Mouse (Mus musculus) limb, embryonic 12.5 days (tissue): ENCODE measurements around the gene Tmem51. TPM values are rescaled to one million over a fixed set of nuclear protein-coding genes. Genes with fewer than 3 reads are reported as not detected.
A peak's percentile ranks its signal among the peaks of the same experiment; 100 is the strongest.

Source experiments
- ATAC-seq: fragments of 200-750 bp; cut with Nextera tagmentation; 2 replicates; pipeline ENCODE4 v1.8.0; 2017; ENCODE audit warnings: low read depth, moderate TSS enrichment; ENCODE audit not compliant: insufficient number of reproducible peaks, insufficient read depth, low FRiP score, low TSS enrichment
- H3K27ac ChIP-seq: fragments of 300-500 bp; sonication (generic); 2 replicates; pipeline ENCODE4 v1.5.1; 2016; ENCODE audit warnings: mild to moderate bottlenecking, moderate library complexity
- H3K27me3 ChIP-seq: fragments of 300-500 bp; sonication (generic); 2 replicates; pipeline ENCODE4 v1.6.1; 2016; ENCODE audit warnings: mild to moderate bottlenecking, moderate library complexity
- H3K36me3 ChIP-seq: fragments of 300-500 bp; sonication (generic); 2 replicates; pipeline ENCODE4 v1.6.1; 2016; ENCODE audit warnings: mild to moderate bottlenecking, moderate library complexity
- H3K4me1 ChIP-seq: fragments of 300-500 bp; sonication (generic); replicated peaks from 2 replicates; pipeline ENCODE4 v1.6.1; 2016
- H3K4me2 ChIP-seq: fragments of 300-500 bp; sonication (generic); 2 replicates; pipeline ENCODE4 v1.6.1; 2016; ENCODE audit warnings: mild to moderate bottlenecking, moderate library complexity
- H3K4me3 ChIP-seq: fragments of 300-500 bp; sonication (generic); replicated peaks from 2 replicates; pipeline ENCODE4 v1.5.1; 2016; ENCODE audit warnings: mild to moderate bottlenecking
- H3K9ac ChIP-seq: fragments of 300-500 bp; sonication (generic); replicated peaks from 2 replicates; pipeline ENCODE4 v1.6.1; 2016; ENCODE audit warnings: mild to moderate bottlenecking, moderate library complexity
- H3K9me3 ChIP-seq: fragments of 300-500 bp; sonication (generic); 2 replicates; pipeline ENCODE4 v1.6.1; 2016; ENCODE audit warnings: mild to moderate bottlenecking, moderate library complexity
- WGBS: fragments of 180-500 bp; shearing (Covaris S2); methylation state at CpG from one replicate; pipeline ENCODE4 v1.1.7; 2016; 5-methylcytosine and 5-hydroxymethylcytosine counted together
- polyA plus RNA-seq: library from polyadenylated mRNA; unstranded; fragments of >200 nt; fragmentation: Nextera tagmentation; extraction: Ambion mirVana; gene quantifications from 2 replicates; pipeline ENCODE4 v1.2.1, GENCODE M21; 2016

The Tmem51 gene
- polyA plus RNA-seq, 1 experiment from 2014 or later = 17.1 TPM

DNA sequence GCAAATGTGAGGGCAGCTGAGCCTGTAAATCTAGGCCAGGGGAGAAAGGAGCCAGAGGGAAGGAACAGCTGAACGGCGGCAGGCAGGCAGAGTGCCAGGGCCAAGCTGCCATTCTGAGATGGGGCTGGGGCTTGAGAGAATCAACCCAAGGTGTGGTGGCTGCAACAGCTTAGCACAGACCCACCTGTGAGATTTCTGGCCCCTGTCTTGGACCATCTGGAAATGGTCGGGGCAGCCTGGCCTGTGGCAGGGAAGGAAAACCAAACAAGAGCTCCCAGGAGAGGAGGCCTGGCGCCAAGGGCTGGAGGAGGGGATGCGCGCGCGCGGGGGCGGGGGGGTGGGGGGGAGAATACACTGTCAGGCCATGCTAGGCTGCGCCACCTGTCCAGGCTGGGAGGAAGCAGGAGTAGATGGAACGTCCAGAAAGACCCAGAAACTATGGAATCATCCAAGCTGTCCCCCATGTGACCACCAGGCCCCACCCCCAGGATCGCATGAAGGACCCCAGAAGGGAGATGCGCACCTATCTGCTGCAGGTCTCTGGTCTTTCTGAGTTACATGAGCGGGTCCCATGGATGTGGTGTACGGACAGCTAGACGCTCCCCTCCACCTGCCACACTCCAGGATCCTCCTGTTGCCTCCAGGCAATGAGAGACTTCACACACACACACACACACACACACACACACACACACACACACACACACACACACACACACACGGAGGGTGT lies 3.0 kb downstream of the Tmem51 start:
- ATAC-seq = no peak
- peak overlapping the region; percentile 69 for H3K27ac ChIP-seq
- H3K36me3 ChIP-seq = no peaks in the 10 kb centered on the region
- H3K4me1 ChIP-seq = peaks cover 59% of the 10 kb centered on the region
- no peak overlapping the region for H3K9ac ChIP-seq
- peak overlapping the region; percentile 24 for H3K4me2 ChIP-seq
- H3K27me3 ChIP-seq = peaks cover 19% of the 10 kb centered on the region
- H3K9me3 ChIP-seq = no peaks in the 10 kb centered on the region
- H3K4me3 ChIP-seq = no peak overlapping the region
- WGBS = 37% methylated on average over 18 of the region's 18 CpGs

DNA sequence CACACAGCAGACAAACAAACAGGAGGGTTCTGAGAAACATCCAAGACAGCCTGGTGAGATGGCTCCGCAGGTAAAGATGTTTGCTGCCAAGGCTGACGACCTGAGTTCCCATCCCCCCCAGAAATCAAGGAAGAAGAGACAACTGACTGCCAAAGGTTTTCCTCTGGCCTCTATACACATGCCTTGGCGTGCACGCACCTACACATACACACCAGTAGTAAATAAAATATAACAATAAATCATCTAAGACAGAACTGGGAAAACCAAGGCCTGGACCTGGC lies 3.7 kb downstream of the Tmem51 start:
- ATAC-seq = no peak
- 79% methylated on average over 4 of the region's 4 CpGs for WGBS
- no peak overlapping the region for H3K4me2 ChIP-seq
- no peak overlapping the region for H3K9ac ChIP-seq
- peaks cover 13% of the 10 kb centered on the region; the same call in 1 of the 2 replicates for H3K27me3 ChIP-seq
- H3K9me3 ChIP-seq = no peaks in the 10 kb centered on the region
- peaks cover 60% of the 10 kb centered on the region for H3K4me1 ChIP-seq
- H3K27ac ChIP-seq = peak overlapping the region; percentile 69
- no peak overlapping the region for H3K4me3 ChIP-seq
- H3K36me3 ChIP-seq = no peaks in the 10 kb centered on the region

DNA sequence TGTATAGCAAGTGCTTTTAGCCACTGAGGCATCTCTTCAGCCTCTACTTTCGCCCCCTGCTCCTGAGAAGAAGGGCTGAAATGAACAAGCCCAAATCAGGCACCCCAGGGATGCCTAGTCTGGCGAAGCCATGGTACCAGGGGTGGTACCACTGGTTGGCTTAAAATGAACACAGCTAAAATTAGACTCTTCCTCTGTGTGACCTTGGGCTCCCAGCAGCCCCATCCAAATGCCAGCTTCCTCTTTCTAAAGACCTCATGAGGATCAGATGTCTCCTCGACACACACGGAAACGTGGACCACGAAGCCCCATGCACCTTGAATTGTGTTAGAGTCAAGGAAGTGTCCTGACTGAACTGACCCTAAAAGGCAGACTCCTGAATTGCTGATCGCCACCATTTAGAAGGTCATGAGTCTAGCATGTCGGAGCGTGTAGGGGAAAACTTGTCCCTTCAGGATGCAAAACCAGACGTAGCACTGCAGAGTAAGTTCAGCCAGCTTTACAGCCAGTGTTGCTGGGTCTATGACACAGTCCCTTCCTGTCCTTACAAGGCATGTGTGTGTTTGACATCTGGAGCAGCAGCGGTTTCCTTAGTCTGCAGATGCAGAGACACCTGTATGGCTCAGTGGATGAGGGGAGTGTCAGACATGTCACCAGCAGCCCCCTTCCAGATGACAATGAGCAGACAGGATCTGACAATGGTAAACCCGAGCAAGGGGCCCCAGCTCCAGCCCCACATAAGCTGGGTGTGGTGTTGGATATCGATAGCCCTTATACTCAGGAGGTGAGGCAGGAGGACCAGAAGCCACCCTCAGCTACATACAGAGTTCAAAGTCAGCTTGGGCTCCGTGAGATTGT lies 4.2 kb downstream of the Tmem51 start:
- Histone ChIP-seq H3K36me3 (no peaks in the 10 kb centered on the region), H3K9me3 (no peaks in the 10 kb centered on the region), H3K9ac (no peak overlapping the region), H3K4me2 (no peak overlapping the region), H3K27me3 (peaks cover 7% of the 10 kb centered on the region; the same call in 1 of the 2 replicates), H3K4me3 (no peak overlapping the region), H3K27ac (peak overlapping the region; percentile 69), H3K4me1 (peaks cover 60% of the 10 kb centered on the region)
- no peak for ATAC-seq
- WGBS = 69% methylated on average over 14 of the region's 14 CpGs

DNA sequence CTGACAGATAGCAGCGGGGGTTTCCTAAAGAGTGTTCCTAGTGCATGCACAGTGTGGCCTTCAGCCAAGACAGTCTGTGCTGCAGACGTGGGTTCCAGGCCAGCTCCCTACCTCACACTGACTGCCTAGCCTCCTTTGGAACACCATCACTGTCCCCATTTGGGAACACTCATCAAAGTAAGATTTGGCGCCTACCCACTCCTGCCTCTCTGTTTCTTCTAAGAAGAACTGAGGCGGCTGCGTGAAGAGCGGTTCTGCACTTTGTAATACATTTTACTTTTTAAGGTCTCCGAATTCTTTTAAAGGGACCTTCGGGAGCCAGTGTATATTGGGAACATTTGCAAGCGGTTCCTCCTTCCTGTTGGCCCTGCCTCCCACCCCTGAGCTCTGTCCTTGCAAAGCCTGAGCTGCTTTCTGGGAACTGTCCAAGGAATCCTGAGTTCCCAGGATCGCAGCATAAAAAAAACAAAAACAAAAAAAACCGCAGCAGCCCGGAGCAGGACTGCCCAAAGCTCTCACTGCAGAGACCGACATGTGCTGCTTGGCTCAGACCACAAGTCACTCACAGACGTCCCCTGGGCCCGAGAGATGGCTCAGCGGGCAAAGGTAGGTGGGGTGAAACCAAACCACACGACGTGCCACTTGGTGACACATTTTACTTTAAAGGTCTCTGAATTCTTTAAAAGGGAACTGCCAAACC lies 6.4 kb downstream of the Tmem51 start:
- H3K4me1 ChIP-seq = peaks cover 67% of the 10 kb centered on the region
- WGBS = 40% methylated on average over 18 of the region's 18 CpGs
- no peaks in the 10 kb centered on the region for H3K9me3 ChIP-seq
- no peaks in the 10 kb centered on the region for H3K36me3 ChIP-seq
- H3K9ac ChIP-seq = no peak overlapping the region
- no peak overlapping the region for H3K4me3 ChIP-seq
- H3K27ac ChIP-seq = peak overlapping the region; percentile 12; the same call in 1 of the 2 replicates
- peaks cover 2% of the 10 kb centered on the region; the same call in 1 of the 2 replicates for H3K27me3 ChIP-seq
- ATAC-seq = no peak
- peak overlapping the region; percentile 20; the same call in 1 of the 2 replicates for H3K4me2 ChIP-seq

DNA sequence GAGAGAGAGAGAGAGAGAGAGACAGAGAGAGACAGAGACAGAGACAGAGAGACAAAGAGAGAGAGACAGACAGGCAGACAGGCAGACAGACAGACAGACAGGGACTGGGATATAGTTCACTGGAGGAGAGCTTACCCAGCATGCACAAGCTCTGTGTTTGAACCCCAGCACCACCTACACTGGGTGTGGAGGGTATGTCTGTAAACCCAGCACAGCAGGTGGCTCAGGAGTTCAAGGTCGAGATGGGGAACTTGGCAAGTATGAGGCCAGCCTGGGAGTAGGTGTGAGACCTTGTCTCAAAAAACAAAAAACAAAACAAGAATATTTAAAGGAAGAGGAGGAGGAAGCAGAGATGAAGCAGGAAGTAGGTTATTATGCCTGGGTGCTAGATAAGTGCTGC lies 7.2 kb downstream of the Tmem51 start:
- 52% methylated on average over 1 of the region's 1 CpGs for WGBS

DNA sequence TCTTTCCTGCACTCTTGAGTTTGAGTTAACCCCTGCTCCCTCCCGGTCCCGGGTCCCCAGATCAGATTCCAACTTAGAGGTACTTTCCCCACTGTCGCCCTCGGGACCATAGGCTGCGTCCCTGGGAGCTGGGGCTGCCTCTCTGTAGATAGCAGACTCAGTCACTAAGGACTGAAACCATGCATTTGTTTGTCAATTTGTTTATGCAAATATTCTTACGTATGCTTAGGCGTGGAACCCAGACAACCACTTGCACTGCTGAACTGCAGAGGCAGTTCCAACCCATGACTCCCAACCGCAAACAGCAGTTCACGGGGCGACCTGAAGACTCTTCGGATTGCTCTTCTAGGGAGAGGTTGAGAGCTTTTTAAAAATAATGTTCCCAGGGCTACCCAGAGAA lies 8.2 kb downstream of the Tmem51 start:
- Histone ChIP-seq H3K9me3 (no peaks in the 10 kb centered on the region), H3K27me3 (no peaks in the 10 kb centered on the region), H3K27ac (no peak overlapping the region), H3K9ac (no peak overlapping the region), H3K36me3 (no peaks in the 10 kb centered on the region), H3K4me1 (peaks cover 68% of the 10 kb centered on the region), H3K4me2 (no peak overlapping the region), H3K4me3 (no peak overlapping the region)
- whole genome bisulfite sequencing = 82% methylated on average over 11 of the region's 11 CpGs
- ATAC-seq = no peak

More for the DNA sequence above, 7.2 kb downstream of the Tmem51 start:
- Histone ChIP-seq H3K4me3 (no peak overlapping the region), H3K27ac (no peak overlapping the region), H3K9me3 (no peaks in the 10 kb centered on the region), H3K4me1 (peaks cover 68% of the 10 kb centered on the region), H3K4me2 (no peak overlapping the region), H3K9ac (no peak overlapping the region), H3K27me3 (no peaks in the 10 kb centered on the region), H3K36me3 (no peaks in the 10 kb centered on the region)
- no peak for ATAC-seq

DNA sequence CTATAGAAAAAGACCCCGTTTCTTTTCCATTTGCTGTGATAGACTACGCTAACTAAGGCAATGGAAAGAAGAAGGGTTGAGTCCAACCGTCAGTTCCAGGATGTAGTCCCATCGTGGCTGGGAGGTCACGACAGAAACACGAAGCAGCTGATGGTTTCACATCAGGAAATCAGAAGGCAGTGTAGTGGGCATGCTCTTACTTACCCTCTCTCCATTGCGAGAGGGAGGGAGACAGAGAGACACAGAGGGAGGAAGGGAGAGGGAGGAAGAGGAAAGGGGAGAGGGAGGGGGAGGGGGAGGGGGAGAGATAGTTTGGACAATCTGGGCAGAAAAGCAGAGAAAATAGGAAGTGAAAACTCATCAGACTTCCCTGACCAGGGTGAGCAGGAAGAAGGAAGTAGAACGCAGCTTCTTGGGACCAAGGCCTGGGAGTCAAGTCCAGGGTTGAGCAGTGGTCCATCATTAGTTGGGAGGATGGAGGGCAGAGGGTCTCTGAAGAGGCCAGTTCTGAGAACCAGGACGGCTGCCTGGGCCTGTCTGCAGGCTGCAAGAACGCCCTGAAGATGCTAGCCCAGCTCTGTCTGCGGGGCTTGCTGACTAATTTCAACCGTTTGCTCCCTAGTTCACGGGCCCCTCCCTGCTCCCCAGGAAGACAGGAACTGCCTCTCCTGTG lies 9.9 kb downstream of the Tmem51 start:
- ATAC-seq = no peak
- H3K4me1 ChIP-seq = peaks cover 67% of the 10 kb centered on the region
- WGBS = 58% methylated on average over 13 of the region's 13 CpGs

DNA sequence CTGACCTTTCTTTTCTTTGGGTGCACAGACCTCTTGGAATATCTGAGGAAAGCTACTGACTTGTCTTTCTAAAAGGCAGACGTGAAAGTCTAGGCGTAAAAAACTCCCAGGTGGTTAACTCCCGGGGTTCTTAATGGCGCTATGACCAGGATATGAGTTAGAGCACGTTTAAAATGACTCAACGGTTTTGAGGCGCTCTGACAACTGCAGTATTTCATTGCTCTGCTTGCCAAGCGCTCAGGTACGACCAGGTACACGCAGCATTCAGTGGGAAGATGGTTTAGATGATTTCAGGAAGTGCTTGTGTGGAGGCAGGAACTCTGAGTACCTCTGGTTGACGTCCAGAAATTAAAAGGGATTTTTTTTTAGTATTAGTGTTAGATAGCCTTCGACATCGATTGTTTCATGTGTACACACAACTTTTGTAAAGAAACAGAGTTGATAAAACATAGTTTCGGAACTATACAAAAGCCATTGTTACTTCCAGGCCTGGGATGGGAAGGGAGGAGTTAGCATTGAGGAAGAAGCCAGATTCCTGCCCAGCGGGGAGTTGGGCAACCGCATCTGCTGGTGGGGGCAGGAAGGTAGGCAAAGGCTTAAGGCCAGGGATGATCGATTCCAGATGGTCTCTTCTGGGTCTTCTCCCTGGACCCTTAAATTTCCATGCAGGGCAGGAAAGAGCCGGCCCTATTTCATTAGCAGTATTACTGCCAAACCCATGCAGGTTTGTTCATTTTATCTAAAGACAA lies 12.7 kb downstream of the Tmem51 start:
- no peaks in the 10 kb centered on the region for H3K9me3 ChIP-seq
- WGBS = 7% methylated on average over 18 of the region's 18 CpGs
- no peaks in the 10 kb centered on the region for H3K36me3 ChIP-seq
- peak overlapping the region; percentile 22 for H3K4me2 ChIP-seq
- H3K4me3 ChIP-seq = no peak overlapping the region
- no peak overlapping the region for H3K9ac ChIP-seq
- ATAC-seq = peak; percentile 69; the same call in 1 of the 2 replicates
- peaks cover 80% of the 10 kb centered on the region for H3K4me1 ChIP-seq
- peaks cover 12% of the 10 kb centered on the region; the same call in 1 of the 2 replicates for H3K27me3 ChIP-seq
- H3K27ac ChIP-seq = peak overlapping the region; percentile 70

More for the DNA sequence above, 9.9 kb downstream of the Tmem51 start:
- Histone ChIP-seq H3K9me3 (no peaks in the 10 kb centered on the region), H3K27me3 (0 out of 2 replicates have a peak, but pooled peaks cover 4% of the 10 kb centered on the region), H3K27ac (no peak overlapping the region), H3K9ac (no peak overlapping the region), H3K4me3 (no peak overlapping the region), H3K36me3 (no peaks in the 10 kb centered on the region), H3K4me2 (no peak overlapping the region)

DNA sequence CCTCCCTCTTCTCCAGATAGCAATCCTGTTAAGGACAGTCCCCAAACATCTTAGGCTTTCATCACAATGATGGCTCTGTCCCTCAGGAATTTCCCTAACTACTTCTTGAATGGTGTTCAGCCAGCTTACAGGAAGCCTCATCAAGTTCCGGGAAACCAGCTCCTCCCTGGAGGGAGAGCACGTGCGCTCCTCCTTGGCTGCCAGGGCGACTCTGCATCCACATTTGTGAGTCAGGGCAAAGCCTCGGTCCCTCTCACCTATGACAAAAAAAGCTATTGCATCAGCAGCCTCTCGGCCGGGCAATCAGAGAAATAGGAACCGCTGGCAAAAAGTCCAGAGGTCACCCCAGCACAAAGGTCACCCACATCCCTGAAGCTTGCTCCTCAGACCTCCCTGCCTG lies 13.3 kb downstream of the Tmem51 start:
- H3K9ac ChIP-seq = no peak overlapping the region
- ATAC-seq = no peak
- peaks cover 86% of the 10 kb centered on the region for H3K4me1 ChIP-seq
- 7% methylated on average over 8 of the region's 8 CpGs for WGBS
- peaks cover 12% of the 10 kb centered on the region; the same call in 1 of the 2 replicates for H3K27me3 ChIP-seq
- no peak overlapping the region for H3K4me3 ChIP-seq
- H3K36me3 ChIP-seq = no peaks in the 10 kb centered on the region
- peak overlapping the region; percentile 60 for H3K27ac ChIP-seq
- no peaks in the 10 kb centered on the region for H3K9me3 ChIP-seq
- H3K4me2 ChIP-seq = peak overlapping the region; percentile 6
